ENCODE assay signal across 7 mouse cellular contexts in the genomic region with DNA sequence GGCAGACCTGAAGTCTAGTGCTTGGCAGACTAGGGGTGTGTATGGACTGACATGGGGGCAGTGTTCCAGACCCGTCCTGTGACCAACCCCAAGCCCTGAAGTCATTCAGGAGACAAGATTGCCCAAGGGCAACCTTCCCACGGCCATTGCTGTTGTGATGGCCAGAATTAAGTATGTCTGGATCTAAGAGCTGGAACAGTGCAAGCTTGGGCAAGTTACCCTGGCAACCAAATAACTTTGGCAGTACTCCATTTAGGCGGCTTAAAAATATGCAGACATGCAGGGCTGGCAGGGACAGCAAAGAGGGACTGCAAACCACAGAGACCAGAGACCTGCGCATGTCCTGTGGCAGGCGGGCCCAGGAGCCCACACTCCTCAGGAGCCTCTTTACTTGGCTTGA. TPM values are rescaled to one million over a fixed set of nuclear protein-coding genes. Genes with fewer than 3 reads are reported as not detected.
DNase-seq lines count a peak whose midpoint lies in the region; ATAC-seq and TF ChIP-seq lines count a peak whose summit lies in the region.

No protein-coding gene starts in this region.

- TF ChIP-seq EP300 in CH12.LX (IDR thresholded peaks at IDR 0.05; ENCODE audit: low read length), result no peak

- WGBS in forebrain, embryonic 12.5 days, result 33% methylated on average over 5 of the region's 5 CpGs
- WGBS in hindbrain, embryonic 10.5 days, result 38% methylated on average over 5 of the region's 5 CpGs
- 33% methylated on average over 5 of the region's 5 CpGs for WGBS in neural tube, embryonic 12.5 days

- H3K4me2 ChIP-seq in CH12.LX (ENCODE audit: insufficient read depth, low read depth, poor library complexity, severe bottlenecking), result no peak overlapping the region
- peak overlapping the region; percentile 24 for H3K4me2 ChIP-seq in forebrain, embryonic 12.5 days
- H3K4me2 ChIP-seq in neural tube, embryonic 12.5 days (replicated peaks), result peak overlapping the region; percentile 55

- no peaks in the 10 kb centered on the region for H3K79me2 ChIP-seq in CH12.LX (replicated peaks; ENCODE audit: control insufficient read depth, extremely low read depth, insufficient read depth, poor library complexity, severe bottlenecking)

- H3K4me1 ChIP-seq in CH12.LX (ENCODE audit: control insufficient read depth in 1 of 2, insufficient read depth in 2 of 2), result peaks cover 18 to 98% of the 10 kb centered on the region in 2 experiments
- H3K4me1 ChIP-seq in forebrain, embryonic 12.5 days, result peaks cover 95% of the 10 kb centered on the region
- peaks cover 100% of the 10 kb centered on the region for H3K4me1 ChIP-seq in hindbrain, embryonic 10.5 days (replicated peaks)
- H3K4me1 ChIP-seq in neural tube, embryonic 12.5 days, result peaks cover 97% of the 10 kb centered on the region

- H3K4me3 ChIP-seq in CH12.LX (replicated peaks in 1 of 3; ENCODE audit: low read depth in 2 of 3, low read length in 2 of 3, poor library complexity in 1 of 3), result no peak overlapping the region
- no peak overlapping the region for H3K4me3 ChIP-seq in forebrain, embryonic 12.5 days (replicated peaks)
- peak overlapping the region; percentile 30 for H3K4me3 ChIP-seq in hindbrain, embryonic 10.5 days
- H3K4me3 ChIP-seq in neural tube, embryonic 12.5 days, result no peak overlapping the region

- H3K27ac ChIP-seq in CH12.LX (ENCODE audit: insufficient read depth, low read depth), result no peak overlapping the region
- peak overlapping the region; percentile 82 for H3K27ac ChIP-seq in forebrain, embryonic 12.5 days
- H3K27ac ChIP-seq in hindbrain, embryonic 10.5 days, result peak overlapping the region; percentile 95
- no peak overlapping the region for H3K27ac ChIP-seq in neural tube, embryonic 12.5 days

- in situ Hi-C loops in CH12.LX (cut with MboI; ENCODE audit: low pct_ligation_motif_present, low pct_unique_long_range_greater_than_20kb, low sequenced_read_pairs), result loop anchor here (5.0 kb wide), 1 partner anchor 33 kb away; no protein-coding TSS in a partner anchor

- no peak for TF ChIP-seq CTCF in CH12.LX (conservative IDR thresholded peaks at IDR 0.05 in 1 of 2, IDR thresholded peaks at IDR 0.05 in 1 of 2; ENCODE audit: low read depth in 2 of 2, low read length in 2 of 2)

- TF ChIP-seq POLR2A in CH12.LX (IDR thresholded peaks at IDR 0.05; ENCODE audit: low read depth, low read length), result no peak

- no peak for DNase-seq in CH12.LX (ENCODE audit: extremely low read depth)
- DNase-seq in adrenal gland, postnatal 14 days, result peak; percentile 83
- DNase-seq in hindbrain, embryonic 10.5 days (ENCODE audit: low spot score), result peak; percentile 48
- peak; percentile 35 to 68 for DNase-seq in left cerebral cortex, adult 18-20 months (ENCODE audit: low spot score in 2 of 2)
- no peak for DNase-seq in thymus, adult 18-20 months

- H3K36me3 ChIP-seq in CH12.LX (replicated peaks in 1 of 2; ENCODE audit: control insufficient read depth in 1 of 2, insufficient read depth in 1 of 2, low read length in 1 of 2), result peaks cover 0 to 32% of the 10 kb centered on the region in 2 experiments
- no peaks in the 10 kb centered on the region for H3K36me3 ChIP-seq in forebrain, embryonic 12.5 days (replicated peaks)
- no peaks in the 10 kb centered on the region for H3K36me3 ChIP-seq in hindbrain, embryonic 10.5 days
- H3K36me3 ChIP-seq in neural tube, embryonic 12.5 days, result no peaks in the 10 kb centered on the region

- peak; percentile 37; the same call in 1 of the 2 replicates for ATAC-seq in forebrain, embryonic 12.5 days (ENCODE audit: low FRiP score)
- 0 out of 2 replicates have a peak, but pooled peaks have one; percentile 8 for ATAC-seq in neural tube, embryonic 12.5 days (ENCODE audit: low FRiP score, low read depth)

- H3K9ac ChIP-seq in CH12.LX (ENCODE audit: insufficient read depth, low read depth), result no peak overlapping the region
- peak overlapping the region; percentile 22; the same call in 1 of the 2 replicates for H3K9ac ChIP-seq in forebrain, embryonic 12.5 days
- H3K9ac ChIP-seq in neural tube, embryonic 12.5 days, result no peak overlapping the region

- dilution Hi-C loops in CH12.LX (cut with MboI; ENCODE audit: extremely low pct_ligation_motif_present, extremely low pct_unique_long_range_greater_than_20kb, low sequenced_read_pairs), result no loop called here

- no peaks in the 10 kb centered on the region for H3K27me3 ChIP-seq in CH12.LX (replicated peaks)
- no peaks in the 10 kb centered on the region for H3K27me3 ChIP-seq in forebrain, embryonic 12.5 days
- H3K27me3 ChIP-seq in hindbrain, embryonic 10.5 days (ENCODE audit: insufficient read depth, poor library complexity, severe bottlenecking), result no peaks in the 10 kb centered on the region
- H3K27me3 ChIP-seq in neural tube, embryonic 12.5 days (replicated peaks), result no peaks in the 10 kb centered on the region

- TF ChIP-seq RAD21 in CH12.LX (IDR thresholded peaks at IDR 0.05; ENCODE audit: low read depth, low read length), result no peak

- no peaks in the 10 kb centered on the region for H3K9me3 ChIP-seq in CH12.LX (replicated peaks; ENCODE audit: low read length)
- no peaks in the 10 kb centered on the region for H3K9me3 ChIP-seq in forebrain, embryonic 12.5 days
- H3K9me3 ChIP-seq in hindbrain, embryonic 10.5 days, result no peaks in the 10 kb centered on the region
- H3K9me3 ChIP-seq in neural tube, embryonic 12.5 days, result no peaks in the 10 kb centered on the region

TF ChIP-seq in CH12.LX, 34 proteins besides CTCF, POLR2A, EP300 and RAD21:
- TF ChIP-seq USF2 (conservative IDR thresholded peaks at IDR 0.05; ENCODE audit: low read depth, low read length), result no peak
- no peak for TF ChIP-seq POLR2AphosphoS2 (IDR thresholded peaks at IDR 0.05; ENCODE audit: low read depth, low read length)
- TF ChIP-seq NELFE (IDR thresholded peaks at IDR 0.05; ENCODE audit: low read depth, low read length), result no peak
- TF ChIP-seq E2F4 (IDR thresholded peaks at IDR 0.05; ENCODE audit: insufficient replicate concordance, low read depth, low read length), result no peak
- no peak for TF ChIP-seq ETS1 (conservative IDR thresholded peaks at IDR 0.05; ENCODE audit: low read depth, low read length)
- peak; percentile 44; the same call in 1 of the 2 replicates for TF ChIP-seq NRF1 (IDR thresholded peaks at IDR 0.05; ENCODE audit: low read depth, low read length)
- TF ChIP-seq BHLHE40 (IDR thresholded peaks at IDR 0.05; ENCODE audit: low read depth, low read length), result no peak
- no peak for TF ChIP-seq ZC3H11A (IDR thresholded peaks at IDR 0.05; ENCODE audit: low read depth, low read length)

RNA-seq across cellular contexts. Expression of gene Ccdc85c, which starts 35.8 kb away (rescaled TPM):
- total RNA-seq in CH12.LX (2012; rRNA removed) (14.0 and 14.6 TPM in 2 replicates), CH12.LX (2014; rRNA removed) (14.6 and 15.2 TPM in 2 replicates)
- polyA plus RNA-seq in CH12.LX (2012; ENCODE audit: insufficient read length, low read depth), result 25.1 and 32.4 TPM in 2 replicates
- total RNA-seq in adrenal gland, postnatal 14 days (2021), result 21.6 and 23.0 TPM in 2 replicates
- polyA plus RNA-seq in forebrain, embryonic 12.5 days (2016; fragmentation: Nextera tagmentation; extraction: Ambion mirVana), result 10.7 and 14.7 TPM in 2 replicates
- 14.3 and 16.0 TPM in 2 replicates for polyA plus RNA-seq in hindbrain, embryonic 10.5 days (2016; fragmentation: Nextera tagmentation; extraction: Ambion mirVana)
- 10 to 100 TPM; 75.6 to 77.6 TPM for total RNA-seq in left cerebral cortex, adult 18-20 months (2021)
- 14.5 and 20.4 TPM in 2 replicates for polyA plus RNA-seq in neural tube, embryonic 12.5 days (2016; fragmentation: Nextera tagmentation; extraction: Ambion mirVana)

Comparison
In these comparisons a context has a peak if more than half of its experiments do, and no peak if none do; other contexts are left out.
1. DNase-seq: peak in adrenal gland, postnatal 14 days (single experiment), hindbrain, embryonic 10.5 days (single experiment) and left cerebral cortex, adult 18-20 months (2 of 2); none in CH12.LX (single experiment) and thymus, adult 18-20 months (0 of 2).
2. H3K27ac ChIP-seq: peak in forebrain, embryonic 12.5 days (single experiment) and hindbrain, embryonic 10.5 days (single experiment); none in CH12.LX (single experiment) and neural tube, embryonic 12.5 days (single experiment).